Mouse (Mus musculus) erythroblast, embryonic 14.5 days (primary cell): ENCODE data around the gene Fundc2.

ENCODE experiments used
- GATA1 ChIP-seq: IDR thresholded peaks from 2 replicates; pipeline ENCODE4 v1.6.1; 2012; ENCODE audit warnings: low read length, inconsistent platforms, mixed read lengths
- TAL1 ChIP-seq: IDR thresholded peaks from 3 replicates; pipeline ENCODE4 v1.6.1; 2012; ENCODE audit warnings: low read length, inconsistent platforms, mixed read lengths

- no peak for TF ChIP-seq TAL1
- no peak for TF ChIP-seq GATA1
Observed at GRCm38 (mm10) chrX:75403350-75403749, 21.2 kb downstream of the Fundc2 start.
